Comparison of ENCODE assay signal across 14 mouse cellular contexts in genomic region chr2:70060359-70061345, GRCm38 (mm10). TPM values are rescaled to one million over a fixed set of nuclear protein-coding genes. Genes with fewer than 3 reads are reported as not detected.
DNase-seq lines count a peak whose midpoint lies in the region; ATAC-seq lines count a peak whose summit lies in the region.
"Had no signal": no experiment of that assay in that cellular context is flagged by ENCODE, and none has a peak within 500 bp of the region (broad histone marks: within the 10 kb centered on the region; RNA-seq: fewer than 3 reads in every experiment).

No protein-coding gene starts in this region.

- no peaks in the 10 kb centered on the region for H3K9me3 ChIP-seq in forebrain, embryonic 12.5 days
- no peaks in the 10 kb centered on the region for H3K9me3 ChIP-seq in neural tube, embryonic 14.5 days (ENCODE audit: control insufficient read depth, low read length)
- H3K9me3 ChIP-seq: liver, embryonic 13.5 days; neural tube, embryonic 12.5 days had no signal

- peaks cover 18% of the 10 kb centered on the region for H3K4me1 ChIP-seq in forebrain, embryonic 12.5 days
- peaks cover 5% of the 10 kb centered on the region for H3K4me1 ChIP-seq in neural tube, embryonic 14.5 days (ENCODE audit: control insufficient read depth, insufficient read depth, low read length)
- H3K4me1 ChIP-seq: liver, embryonic 13.5 days had no signal

- H3K27ac ChIP-seq in forebrain, embryonic 12.5 days, result peak overlapping the region; percentile 65
- peak overlapping the region; percentile 55; the same call in 1 of the 2 replicates for H3K27ac ChIP-seq in neural tube, embryonic 14.5 days (ENCODE audit: low read depth, low read length)
- H3K27ac ChIP-seq: liver, embryonic 13.5 days; macrophage; neural tube, embryonic 12.5 days had no signal

- no peak overlapping the region for H3K9ac ChIP-seq in forebrain, embryonic 12.5 days
- H3K9ac ChIP-seq in neural tube, embryonic 14.5 days (replicated peaks; ENCODE audit: low read depth, low read length), result no peak overlapping the region
- H3K9ac ChIP-seq: liver, embryonic 13.5 days; neural tube, embryonic 12.5 days had no signal

- ATAC-seq in forebrain, embryonic 12.5 days (ENCODE audit: low FRiP score), result peak; percentile 77
- ATAC-seq in neural tube, embryonic 14.5 days (ENCODE audit: low read depth), result peak; percentile 63; the same call in 1 of the 2 replicates

- no peaks in the 10 kb centered on the region for H3K36me3 ChIP-seq in forebrain, embryonic 12.5 days (replicated peaks)
- H3K36me3 ChIP-seq in neural tube, embryonic 14.5 days (ENCODE audit: control insufficient read depth, insufficient read depth, low read length), result no peaks in the 10 kb centered on the region
- H3K36me3 ChIP-seq: liver, embryonic 13.5 days; neural tube, embryonic 12.5 days had no signal

- WGBS in forebrain, embryonic 12.5 days, result 54% methylated on average over 11 of the region's 11 CpGs
- WGBS in neural tube, embryonic 14.5 days, result 54% methylated on average over 11 of the region's 11 CpGs

- no peak overlapping the region for H3K4me2 ChIP-seq in forebrain, embryonic 12.5 days
- H3K4me2 ChIP-seq in neural tube, embryonic 14.5 days (ENCODE audit: low read depth, low read length), result no peak overlapping the region
- H3K4me2 ChIP-seq: liver, embryonic 13.5 days; neural tube, embryonic 12.5 days had no signal

- intact Hi-C loops in left cerebral cortex, postnatal 4 days (cut with DNase I), result no loop called here
- intact Hi-C loops in left cerebral cortex, postnatal 10 days (cut with DNase I), result no loop called here
- intact Hi-C loops in heart, postnatal 14 days (cut with DNase I), result no loop called here

- H3K27me3 ChIP-seq in forebrain, embryonic 12.5 days, result no peaks in the 10 kb centered on the region; the same call in 1 of the 2 replicates
- H3K27me3 ChIP-seq in neural tube, embryonic 14.5 days (ENCODE audit: control insufficient read depth, insufficient read depth, low read length), result no peaks in the 10 kb centered on the region
- H3K27me3 ChIP-seq: liver, embryonic 13.5 days; neural tube, embryonic 12.5 days had no signal

- DNase-seq in left cerebral cortex, adult 11 months (ENCODE audit: low spot score), result peak; percentile 40
- DNase-seq in left cerebral cortex, postnatal 4 days, result no peak
- peak; percentile 10 to 27 for DNase-seq in left cerebral cortex, postnatal 10 days (ENCODE audit: extremely low spot score in 1 of 2, low spot score in 2 of 2)
- no peak for DNase-seq in kidney, postnatal 10 days
- DNase-seq in heart, postnatal 14 days, result no peak
- no peak for DNase-seq in thymus, postnatal 25 days
- DNase-seq: adrenal gland, postnatal 10 days; cerebellum, adult 8-10 months; gastrocnemius, postnatal 25 days; liver, embryonic 13.5 days had no signal

- H3K4me3 ChIP-seq in forebrain, embryonic 12.5 days (replicated peaks), result no peak overlapping the region
- H3K4me3 ChIP-seq in neural tube, embryonic 14.5 days (ENCODE audit: low read depth, low read length), result no peak overlapping the region
- H3K4me3 ChIP-seq: liver, embryonic 13.5 days; neural tube, embryonic 12.5 days had no signal

RNA-seq across cellular contexts. Expression of gene Myo3b, which starts 21.7 kb away (rescaled TPM):
- 1 to 10 TPM; 1.1 to 1.3 TPM for total RNA-seq in left cerebral cortex, postnatal 4 days (2021)
- polyA plus RNA-seq in forebrain, embryonic 12.5 days (2016; fragmentation: Nextera tagmentation; extraction: Ambion mirVana), result 0.06 and 0.15 TPM in 2 replicates
- 1 to 10 TPM; 1.1 to 1.9 TPM for total RNA-seq in left cerebral cortex, postnatal 10 days (2021)
- polyA plus RNA-seq in neural tube, embryonic 14.5 days (2014; fragmentation: Nextera tagmentation; extraction: Ambion mirVana), result 0.17 and 0.21 TPM in 2 replicates
- total RNA-seq in heart, postnatal 14 days (2021), result under 1 TPM in 1 of 2 experiments, not detected in 1; 0.05 TPM
- total RNA-seq: adrenal gland, postnatal 10 days; gastrocnemius, postnatal 25 days had no signal
- polyA plus RNA-seq: liver, embryonic 13.5 days; macrophage had no signal

Comparison
In these comparisons a context has a peak if more than half of its experiments do, and no peak if none do; other contexts are left out.
1. DNase-seq: peak in left cerebral cortex, adult 11 months (single experiment) and left cerebral cortex, postnatal 10 days (2 of 2); none in left cerebral cortex, postnatal 4 days (single experiment), kidney, postnatal 10 days (single experiment), heart, postnatal 14 days (0 of 2) and thymus, postnatal 25 days (single experiment).